Mouse (Mus musculus) heart, embryonic 15.5 days (tissue): ENCODE measurements at regions not wholly inside any gene's neighbourhood (a gene's known extent, or its start where the extent isn't known, plus 50 kb on each side); places are given as distances from the start of the nearest gene placed in this dataset.
A peak's percentile ranks its signal among the peaks of the same experiment; 100 is the strongest.

Experiments
- ATAC-seq: fragments of 200-750 bp; cut with Nextera tagmentation; replicated peaks from 2 replicates; pipeline ENCODE4 v1.8.0; 2017; ENCODE audit warnings: low read depth, moderate TSS enrichment; ENCODE audit not compliant: insufficient number of reproducible peaks, insufficient read depth, low FRiP score
- H3K27ac ChIP-seq: fragments of 300-500 bp; sonication (generic); 2 replicates; pipeline ENCODE4 v1.5.1; 2015; ENCODE audit warnings: mild to moderate bottlenecking, inconsistent platforms
- H3K27me3 ChIP-seq: fragments of 300-500 bp; sonication (generic); 2 replicates; pipeline ENCODE4 v1.6.1; 2015; ENCODE audit warnings: inconsistent platforms
- H3K36me3 ChIP-seq: fragments of 300-500 bp; sonication (generic); 2 replicates; pipeline ENCODE4 v1.6.1; 2015; ENCODE audit warnings: mild to moderate bottlenecking, inconsistent platforms
- H3K4me1 ChIP-seq: fragments of 300-500 bp; sonication (generic); replicated peaks from 2 replicates; pipeline ENCODE4 v1.6.1; 2015; ENCODE audit warnings: inconsistent platforms
- H3K4me2 ChIP-seq: fragments of 300-500 bp; sonication (generic); 2 replicates; pipeline ENCODE4 v1.6.1; 2015; ENCODE audit warnings: inconsistent platforms, mild to moderate bottlenecking, moderate library complexity
- H3K4me3 ChIP-seq: fragments of 300-500 bp; sonication (generic); 2 replicates; pipeline ENCODE4 v1.5.1; 2015; ENCODE audit warnings: mild to moderate bottlenecking, inconsistent platforms
- H3K9ac ChIP-seq: fragments of 300-500 bp; sonication (generic); 2 replicates; pipeline ENCODE4 v1.6.1; 2015; ENCODE audit warnings: mild to moderate bottlenecking, inconsistent platforms
- H3K9me3 ChIP-seq: fragments of 300-500 bp; sonication (generic); replicated peaks from 2 replicates; pipeline ENCODE4 v1.6.1; 2016; ENCODE audit warnings: inconsistent platforms
- WGBS: fragments of 180-500 bp; shearing (Covaris S2); methylation state at CpG from one replicate; pipeline ENCODE4 v1.1.7; 2015; ENCODE audit warnings: mixed read lengths; 5-methylcytosine and 5-hydroxymethylcytosine counted together

DNA sequence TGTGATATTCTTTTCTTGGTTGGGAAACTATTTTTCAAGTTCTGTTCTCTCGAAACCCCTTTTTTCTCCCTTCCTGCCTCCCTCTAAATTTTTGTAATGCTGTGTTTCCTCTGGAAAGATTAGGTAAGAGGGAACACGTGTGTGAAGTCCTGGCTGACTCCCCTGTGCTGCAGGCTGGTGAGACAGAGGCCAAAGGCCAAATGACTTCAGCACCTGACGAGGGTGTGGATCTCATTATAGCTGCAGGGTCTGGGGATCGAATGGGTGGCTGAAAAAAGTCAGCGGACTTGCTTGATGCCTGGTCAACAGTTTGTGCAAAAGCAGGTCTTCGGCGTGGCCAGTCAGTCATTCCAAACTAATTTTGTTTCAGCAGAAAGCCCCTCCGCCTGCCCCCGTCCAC lies 159.1 kb downstream of the En1 start:
- WGBS: 68% methylated on average over 9 of the region's 9 CpGs

DNA sequence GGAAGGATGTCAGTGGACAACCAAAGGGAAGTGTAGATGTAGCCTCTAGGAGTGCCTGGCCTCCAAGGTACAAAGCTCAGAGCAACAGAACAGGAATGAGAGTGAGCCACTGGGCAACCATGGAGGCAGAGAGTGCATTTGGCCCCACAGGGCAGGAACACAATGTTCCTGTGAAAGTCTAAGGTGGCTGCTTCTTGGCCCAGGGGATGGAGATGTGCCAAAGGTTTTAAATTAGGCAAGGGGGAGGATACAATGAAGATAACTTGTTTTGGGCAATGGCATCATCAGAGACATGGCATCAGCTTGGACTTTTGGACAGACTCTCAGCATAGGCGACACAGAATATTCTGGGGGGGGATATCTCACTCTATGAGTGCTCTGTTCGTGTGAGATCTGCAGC lies 160.3 kb downstream of the En1 start:
- H3K9ac ChIP-seq: no peak overlapping the region
- no peak overlapping the region for H3K27ac ChIP-seq
- ATAC-seq: no peak
- H3K4me1 ChIP-seq: peaks cover 14% of the 10 kb centered on the region
- no peaks in the 10 kb centered on the region for H3K36me3 ChIP-seq
- no peaks in the 10 kb centered on the region for H3K9me3 ChIP-seq
- no peak overlapping the region for H3K4me2 ChIP-seq
- no peaks in the 10 kb centered on the region for H3K27me3 ChIP-seq
- WGBS: 68% methylated on average over 2 of the region's 2 CpGs
- H3K4me3 ChIP-seq: no peak overlapping the region

More for the DNA sequence above, 159.1 kb downstream of the En1 start:
- Histone ChIP-seq H3K9ac (no peak overlapping the region), H3K9me3 (no peaks in the 10 kb centered on the region), H3K4me2 (no peak overlapping the region), H3K27me3 (no peaks in the 10 kb centered on the region), H3K27ac (no peak overlapping the region), H3K4me1 (peaks cover 25% of the 10 kb centered on the region), H3K4me3 (no peak overlapping the region), H3K36me3 (no peaks in the 10 kb centered on the region)
- no peak for ATAC-seq

DNA sequence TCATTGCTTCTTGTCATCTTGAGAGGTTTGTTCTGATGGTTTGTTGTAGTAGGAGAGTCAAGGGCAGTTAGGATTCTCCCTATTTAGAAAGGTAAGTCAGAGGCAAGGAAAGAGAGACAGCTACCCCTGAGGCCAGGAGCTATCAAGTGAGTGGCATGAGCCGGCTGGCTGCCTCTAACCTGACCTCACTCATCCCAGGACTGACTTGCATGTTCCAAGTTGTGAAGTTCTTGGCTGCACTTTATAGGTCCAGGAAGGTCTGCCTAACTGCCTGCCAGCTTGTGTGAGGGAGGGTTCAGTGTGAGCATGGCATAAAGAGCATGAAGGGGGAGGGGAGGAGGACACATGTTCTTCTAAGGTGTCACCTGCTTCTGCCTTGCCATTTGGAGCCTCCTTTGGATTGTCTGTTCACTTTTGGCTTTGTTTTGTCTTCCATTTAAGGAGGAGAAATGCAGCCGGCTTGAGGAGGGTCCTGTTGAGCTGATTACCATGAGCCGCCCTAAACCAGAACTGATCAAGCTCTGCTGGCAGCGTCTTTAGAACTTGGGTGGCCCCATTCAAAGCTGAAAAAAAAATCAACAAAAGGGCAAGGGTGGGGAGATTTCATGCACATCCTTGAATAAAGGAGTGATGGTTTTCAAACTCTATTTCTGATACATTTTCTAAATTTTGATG lies 160.8 kb downstream of the En1 start:
- no peak overlapping the region for H3K9ac ChIP-seq
- H3K4me1 ChIP-seq: peaks cover 8% of the 10 kb centered on the region
- H3K27ac ChIP-seq: no peak overlapping the region
- 73% methylated on average over 4 of the region's 4 CpGs for WGBS
- H3K4me3 ChIP-seq: no peak overlapping the region
- no peak for ATAC-seq
- no peaks in the 10 kb centered on the region for H3K36me3 ChIP-seq
- no peaks in the 10 kb centered on the region for H3K27me3 ChIP-seq
- H3K4me2 ChIP-seq: no peak overlapping the region
- no peaks in the 10 kb centered on the region for H3K9me3 ChIP-seq

GRCm38 (mm10) chr1:120767054-120767453 lies 164.8 kb downstream of the En1 start:
- 63% methylated on average over 2 of the region's 2 CpGs for WGBS
- Histone ChIP-seq H3K9me3 (no peaks in the 10 kb centered on the region), H3K9ac (no peak overlapping the region), H3K4me3 (no peak overlapping the region), H3K27ac (no peak overlapping the region), H3K27me3 (no peaks in the 10 kb centered on the region), H3K4me1 (no peaks in the 10 kb centered on the region), H3K36me3 (no peaks in the 10 kb centered on the region), H3K4me2 (no peak overlapping the region)
- ATAC-seq: no peak

- no peak overlapping the region for H3K4me2 ChIP-seq
- H3K4me3 ChIP-seq: no peak overlapping the region
- no peak for ATAC-seq
- H3K9ac ChIP-seq: no peak overlapping the region
- H3K27ac ChIP-seq: no peak overlapping the region
- WGBS: 39% methylated on average over 2 of the region's 2 CpGs
- no peaks in the 10 kb centered on the region for H3K36me3 ChIP-seq
- H3K9me3 ChIP-seq: no peaks in the 10 kb centered on the region
- no peaks in the 10 kb centered on the region for H3K4me1 ChIP-seq
- no peaks in the 10 kb centered on the region for H3K27me3 ChIP-seq
Measured at GRCm38 (mm10) chr1:120771269-120771668, 169.1 kb downstream of the En1 start.

DNA sequence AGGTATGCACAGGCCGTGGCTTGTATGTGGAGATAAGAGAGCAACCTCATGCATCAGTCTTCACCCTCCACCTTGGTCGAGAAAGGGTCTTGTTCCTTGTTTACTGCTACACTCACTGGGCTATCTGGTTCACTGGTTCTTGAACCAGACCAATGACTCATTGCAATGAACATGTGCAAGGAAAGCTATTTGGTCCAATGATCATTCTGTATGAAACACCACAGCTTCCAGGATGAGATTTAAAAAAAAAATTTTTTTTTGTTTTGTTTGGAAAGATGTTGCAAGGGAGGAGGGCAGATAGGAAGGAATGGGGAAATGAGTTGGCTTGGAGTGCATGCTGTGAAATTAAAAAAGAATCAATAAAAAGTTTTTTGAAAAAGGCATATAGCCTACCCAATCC lies 174.7 kb downstream of the En1 start:
- H3K36me3 ChIP-seq: no peaks in the 10 kb centered on the region
- no peak overlapping the region for H3K4me3 ChIP-seq
- no peaks in the 10 kb centered on the region for H3K4me1 ChIP-seq
- H3K4me2 ChIP-seq: no peak overlapping the region
- no peak for ATAC-seq
- H3K27ac ChIP-seq: no peak overlapping the region
- WGBS: 60% methylated on average over 2 of the region's 2 CpGs
- H3K9ac ChIP-seq: no peak overlapping the region
- no peaks in the 10 kb centered on the region for H3K9me3 ChIP-seq
- H3K27me3 ChIP-seq: no peaks in the 10 kb centered on the region

DNA sequence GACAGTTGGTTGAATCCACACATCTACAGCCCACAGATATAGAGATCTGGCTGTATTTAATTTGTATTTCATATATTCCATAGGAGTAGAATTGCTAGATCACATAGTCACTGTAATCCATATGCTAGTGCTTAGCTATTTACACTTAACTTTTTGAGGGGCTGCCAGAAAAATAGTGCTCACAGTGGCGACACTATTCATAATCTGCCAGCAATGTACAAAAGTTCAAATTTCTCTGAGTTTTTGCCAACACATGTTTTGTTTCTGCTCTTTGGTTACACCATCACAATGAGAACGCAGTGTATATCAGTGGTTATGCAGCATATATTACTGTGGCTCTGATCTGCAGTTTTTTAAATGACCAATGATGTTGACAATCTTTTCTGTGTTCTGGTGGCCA lies 175.2 kb downstream of the En1 start:
- no peak overlapping the region for H3K27ac ChIP-seq
- H3K9me3 ChIP-seq: no peaks in the 10 kb centered on the region
- ATAC-seq: no peak
- 63% methylated on average over 2 of the region's 2 CpGs for WGBS
- no peak overlapping the region for H3K4me2 ChIP-seq
- no peaks in the 10 kb centered on the region for H3K27me3 ChIP-seq
- no peaks in the 10 kb centered on the region for H3K36me3 ChIP-seq
- H3K4me3 ChIP-seq: no peak overlapping the region
- no peak overlapping the region for H3K9ac ChIP-seq
- no peaks in the 10 kb centered on the region for H3K4me1 ChIP-seq

GRCm38 (mm10) chr1:120795245-120795644 lies 193.0 kb downstream of the En1 start:
- Histone ChIP-seq H3K27me3 (no peaks in the 10 kb centered on the region), H3K4me1 (no peaks in the 10 kb centered on the region), H3K9me3 (no peaks in the 10 kb centered on the region), H3K4me3 (no peak overlapping the region), H3K36me3 (no peaks in the 10 kb centered on the region), H3K27ac (no peak overlapping the region), H3K9ac (no peak overlapping the region), H3K4me2 (0 out of 2 replicates have a peak overlapping the region, but pooled peaks have one; percentile 10)
- ATAC-seq: no peak
- WGBS: 62% methylated on average over 14 of the region's 14 CpGs

- no peak overlapping the region for H3K4me3 ChIP-seq
- no peaks in the 10 kb centered on the region for H3K27me3 ChIP-seq
- no peak overlapping the region for H3K27ac ChIP-seq
- no peaks in the 10 kb centered on the region for H3K36me3 ChIP-seq
- no peak overlapping the region for H3K9ac ChIP-seq
- ATAC-seq: no peak
- H3K9me3 ChIP-seq: no peaks in the 10 kb centered on the region
- no peaks in the 10 kb centered on the region for H3K4me1 ChIP-seq
- 54% methylated on average over 5 of the region's 5 CpGs for WGBS
- no peak overlapping the region for H3K4me2 ChIP-seq
Measured at GRCm38 (mm10) chr1:120801248-120801979, 199.2 kb downstream of the En1 start.

- 77% methylated on average over 8 of the region's 8 CpGs for WGBS
- Histone ChIP-seq H3K9me3 (no peaks in the 10 kb centered on the region), H3K4me2 (no peak overlapping the region), H3K4me1 (no peaks in the 10 kb centered on the region), H3K36me3 (no peaks in the 10 kb centered on the region), H3K27me3 (no peaks in the 10 kb centered on the region), H3K4me3 (no peak overlapping the region), H3K9ac (no peak overlapping the region), H3K27ac (no peak overlapping the region)
- ATAC-seq: no peak
Measured at GRCm38 (mm10) chr1:120801980-120802364, 199.8 kb downstream of the En1 start.

DNA sequence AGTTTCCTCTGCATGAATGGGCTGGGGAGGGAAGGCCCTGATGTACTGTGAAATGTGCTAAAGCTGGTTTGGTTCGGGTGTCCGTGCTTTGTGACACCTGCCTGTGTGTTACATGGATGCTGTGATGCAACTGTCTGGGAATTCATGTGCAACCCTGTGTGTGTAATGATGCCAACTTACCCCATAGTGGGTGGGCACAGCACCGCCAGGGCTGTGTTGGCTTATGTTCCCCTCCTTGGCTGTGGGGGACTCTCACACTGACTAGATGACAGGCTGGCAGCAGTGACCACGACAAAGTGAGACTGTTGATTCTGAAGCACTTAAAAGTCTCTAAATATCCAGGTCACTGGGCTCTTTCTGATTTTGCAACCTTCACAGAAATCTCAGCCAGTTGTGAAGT lies 212.2 kb downstream of the En1 start:
- H3K27me3 ChIP-seq: no peaks in the 10 kb centered on the region
- H3K4me3 ChIP-seq: no peak overlapping the region
- H3K4me1 ChIP-seq: no peaks in the 10 kb centered on the region
- WGBS: 63% methylated on average over 4 of the region's 4 CpGs
- no peak overlapping the region for H3K27ac ChIP-seq
- H3K4me2 ChIP-seq: no peak overlapping the region
- H3K9me3 ChIP-seq: no peaks in the 10 kb centered on the region
- no peaks in the 10 kb centered on the region for H3K36me3 ChIP-seq
- no peak for ATAC-seq
- H3K9ac ChIP-seq: no peak overlapping the region

DNA sequence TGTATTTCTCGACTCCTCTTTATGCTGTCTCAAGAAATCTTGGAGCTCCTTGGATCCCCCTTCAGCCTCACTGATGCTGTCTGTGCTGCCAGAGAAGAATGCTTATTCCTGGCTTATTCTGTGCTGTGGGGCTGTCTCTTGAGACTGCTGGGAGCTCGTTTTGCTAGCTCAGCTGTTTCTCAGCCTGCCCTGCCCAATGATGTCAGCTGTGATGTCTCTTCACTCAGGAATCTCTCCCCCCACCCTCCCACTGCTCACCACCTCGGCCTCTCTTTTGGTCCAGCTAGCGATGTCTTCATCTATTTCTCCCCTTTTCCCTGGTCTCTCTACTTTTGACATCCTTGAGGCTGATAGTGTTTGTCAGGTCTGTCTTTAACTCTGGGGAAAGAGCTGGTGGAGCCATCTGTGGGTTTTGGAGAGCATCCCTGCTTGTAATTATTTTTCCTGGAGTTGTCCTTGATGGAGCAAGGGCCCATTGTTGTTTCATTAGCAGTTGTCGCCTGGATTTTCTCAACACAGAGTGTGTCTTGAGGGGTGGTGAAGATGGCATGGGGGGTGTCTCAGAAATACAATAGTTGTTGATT lies 214.1 kb downstream of the En1 start:
- Histone ChIP-seq H3K27me3 (no peaks in the 10 kb centered on the region), H3K9me3 (no peaks in the 10 kb centered on the region), H3K4me1 (no peaks in the 10 kb centered on the region), H3K9ac (no peak overlapping the region), H3K36me3 (no peaks in the 10 kb centered on the region), H3K4me2 (no peak overlapping the region), H3K27ac (no peak overlapping the region), H3K4me3 (no peak overlapping the region)
- ATAC-seq: no peak
- WGBS: 47% methylated on average over 5 of the region's 5 CpGs
